Mouse (Mus musculus) heart, postnatal 0 days (tissue): ENCODE measurements at regions not wholly inside any gene's neighbourhood (a gene's known extent, or its start where the extent isn't known, plus 50 kb on each side); places are given as distances from the start of the nearest gene placed in this dataset.

Experiments
- ATAC-seq: fragments of 200-750 bp; cut with Nextera tagmentation; 2 replicates; pipeline ENCODE4 v1.8.0; 2017; ENCODE audit warnings: low read depth, moderate number of reproducible peaks, moderate library complexity; ENCODE audit not compliant: insufficient read depth
- DNase-seq: peaks from one replicate; pipeline ENCODE4 v3.0.0-alpha.2; 2016; ENCODE audit warnings: low spot score
- H3K27ac ChIP-seq: fragments of 300-500 bp; sonication (generic); 2 replicates; pipeline ENCODE4 v1.5.1; 2014; ENCODE audit warnings: low read depth, mild to moderate bottlenecking
- H3K27me3 ChIP-seq: fragments of 300-500 bp; sonication (generic); 2 replicates; pipeline ENCODE4 v1.6.1; 2014; ENCODE audit warnings: low read length, mixed read lengths; ENCODE audit not compliant: control insufficient read depth, insufficient read depth
- H3K36me3 ChIP-seq: fragments of 300-500 bp; sonication (generic); replicated peaks from 2 replicates; pipeline ENCODE4 v1.6.1; 2014; ENCODE audit warnings: low read length, mixed read lengths; ENCODE audit not compliant: control insufficient read depth, insufficient read depth
- H3K4me1 ChIP-seq: fragments of 300-500 bp; sonication (generic); 2 replicates; pipeline ENCODE4 v1.6.1; 2014; ENCODE audit warnings: antibody characterized with exemption; ENCODE audit not compliant: control insufficient read depth, insufficient read depth
- H3K4me2 ChIP-seq: fragments of 300-500 bp; sonication (generic); 2 replicates; pipeline ENCODE4 v1.6.1; 2014; ENCODE audit warnings: low read depth, mild to moderate bottlenecking, low read length, moderate library complexity
- H3K4me3 ChIP-seq: fragments of 300-500 bp; sonication (generic); 2 replicates; pipeline ENCODE4 v1.5.1; 2014; ENCODE audit warnings: low read depth, low read length
- H3K9ac ChIP-seq: fragments of 300-500 bp; sonication (generic); replicated peaks from 2 replicates; pipeline ENCODE4 v1.6.1; 2014; ENCODE audit warnings: low read depth, low read length, mixed read lengths
- H3K9me3 ChIP-seq: fragments of 300-500 bp; sonication (generic); replicated peaks from 2 replicates; pipeline ENCODE4 v1.6.1; 2016; ENCODE audit warnings: low read length; ENCODE audit not compliant: control insufficient read depth
- CTCF ChIP-seq: IDR thresholded peaks from 2 replicates; pipeline ENCODE4 v1.5.1; 2016; ENCODE audit warnings: antibody characterized with exemption, control low read depth, low read depth
- EP300 ChIP-seq: IDR thresholded peaks from 2 replicates; pipeline ENCODE4 v1.6.1; 2016; ENCODE audit warnings: antibody characterized with exemption, low read depth
- WGBS: fragments of 180-500 bp; shearing (Covaris S2); extraction: QIAGEN DNeasy Blood & Tissue Kit; methylation state at CpG from one replicate; pipeline ENCODE4 v1.1.7; 2014; 5-methylcytosine and 5-hydroxymethylcytosine counted together

DNA sequence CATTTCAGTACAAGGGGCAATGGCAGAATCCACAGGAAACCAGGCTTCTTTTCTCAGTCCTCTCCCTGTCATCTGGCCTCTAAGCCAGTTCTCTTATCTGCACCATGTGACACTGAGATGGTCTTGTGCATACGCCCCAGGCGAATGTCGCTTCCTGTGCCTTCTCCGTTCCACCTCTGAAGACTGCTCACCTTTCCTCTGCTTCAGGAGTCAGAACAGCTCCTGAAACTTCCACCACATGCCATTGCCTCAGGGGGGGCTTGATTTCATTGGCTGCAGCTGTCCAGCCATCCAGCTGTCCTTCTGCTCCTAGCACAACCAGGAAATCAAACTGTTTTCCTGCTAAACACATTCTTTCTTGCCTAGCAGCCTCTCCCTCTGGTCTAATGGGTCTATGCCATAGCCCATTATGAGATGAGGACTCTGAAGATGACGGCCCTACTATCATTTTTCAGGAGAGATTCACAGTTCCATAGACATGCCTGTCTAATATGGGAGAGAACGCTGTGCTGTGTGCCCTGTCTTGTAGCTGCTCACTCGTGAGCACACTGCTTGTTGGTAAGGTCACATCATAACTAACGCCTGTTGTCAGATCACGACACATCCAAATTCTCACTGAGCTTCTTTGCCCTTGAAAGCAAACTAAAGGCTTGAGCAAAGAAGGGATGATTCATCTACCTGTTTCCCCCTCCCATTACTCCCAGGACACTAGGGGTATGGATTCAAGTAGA, 129.9 kb upstream of the Fmo9 start:
- H3K4me1 ChIP-seq: no peaks in the 10 kb centered on the region
- H3K9me3 ChIP-seq: no peaks in the 10 kb centered on the region
- no peak overlapping the region for H3K27ac ChIP-seq
- H3K4me2 ChIP-seq: no peak overlapping the region
- no peak overlapping the region for H3K4me3 ChIP-seq
- no peaks in the 10 kb centered on the region for H3K36me3 ChIP-seq
- H3K27me3 ChIP-seq: no peaks in the 10 kb centered on the region
- no peak for DNase-seq
- H3K9ac ChIP-seq: no peak overlapping the region
- no peak for TF ChIP-seq EP300
- TF ChIP-seq CTCF: no peak
- ATAC-seq: no peak
- 48% methylated on average over 9 of the region's 9 CpGs for WGBS

DNA sequence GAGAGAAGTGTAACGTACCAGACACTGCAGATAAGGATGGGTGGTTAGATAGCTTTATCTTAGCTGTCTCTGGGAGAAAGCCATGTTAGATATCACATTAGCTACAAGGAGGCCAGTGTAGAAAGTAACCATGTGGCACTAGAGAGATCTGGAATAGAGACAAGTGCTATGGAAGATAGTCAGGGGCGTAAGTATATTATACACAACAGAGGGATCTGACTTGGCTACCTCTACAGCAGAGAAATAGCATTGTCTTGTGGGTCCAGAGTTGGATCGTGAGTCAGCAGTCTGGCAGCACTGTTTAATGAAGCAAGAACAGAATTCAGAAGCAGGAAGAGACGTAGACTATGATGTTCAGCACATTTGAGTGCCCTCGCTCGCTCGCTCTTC, 130.4 kb upstream of the Fmo9 start:
- Histone ChIP-seq H3K27ac (no peak overlapping the region), H3K4me1 (no peaks in the 10 kb centered on the region), H3K4me3 (no peak overlapping the region), H3K27me3 (no peaks in the 10 kb centered on the region), H3K4me2 (no peak overlapping the region), H3K9ac (no peak overlapping the region), H3K36me3 (no peaks in the 10 kb centered on the region), H3K9me3 (no peaks in the 10 kb centered on the region)
- no peak for TF ChIP-seq CTCF
- ATAC-seq (no peak), DNase-seq (no peak)
- 73% methylated on average over 7 of the region's 7 CpGs for WGBS

DNA sequence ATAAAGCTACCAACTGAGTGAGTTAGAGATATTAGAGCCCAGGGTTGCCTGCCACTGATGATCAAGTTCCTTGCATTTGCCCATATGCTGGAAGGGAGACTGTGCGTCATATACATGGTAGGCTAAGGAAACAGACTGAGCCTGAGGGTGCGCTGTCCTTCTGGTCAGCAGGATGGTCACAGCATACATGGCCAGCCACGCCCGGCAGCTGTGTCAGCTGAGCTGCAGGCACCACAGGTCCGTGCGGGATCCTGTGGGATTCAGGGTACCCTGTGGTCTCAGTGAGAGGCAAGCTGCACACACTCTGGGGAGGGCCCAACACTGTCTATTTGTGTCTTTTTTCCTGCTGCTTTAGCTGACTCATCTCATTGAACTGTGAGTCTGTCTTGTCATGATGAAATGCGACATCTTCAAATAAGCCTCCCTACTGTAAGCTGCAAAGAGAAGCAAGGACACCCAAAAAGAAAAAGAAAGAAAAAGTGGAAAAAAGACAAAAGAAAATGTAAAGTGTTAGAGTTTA, 131.3 kb upstream of the Fmo9 start:
- Histone ChIP-seq H3K4me3 (no peak overlapping the region), H3K27me3 (no peaks in the 10 kb centered on the region), H3K9me3 (no peaks in the 10 kb centered on the region), H3K9ac (no peak overlapping the region), H3K4me2 (no peak overlapping the region), H3K4me1 (no peaks in the 10 kb centered on the region), H3K27ac (no peak overlapping the region), H3K36me3 (no peaks in the 10 kb centered on the region)
- 77% methylated on average over 7 of the region's 7 CpGs for WGBS
- no peak for ATAC-seq
- DNase-seq: no peak
- no peak for TF ChIP-seq CTCF
- TF ChIP-seq EP300: no peak

DNA sequence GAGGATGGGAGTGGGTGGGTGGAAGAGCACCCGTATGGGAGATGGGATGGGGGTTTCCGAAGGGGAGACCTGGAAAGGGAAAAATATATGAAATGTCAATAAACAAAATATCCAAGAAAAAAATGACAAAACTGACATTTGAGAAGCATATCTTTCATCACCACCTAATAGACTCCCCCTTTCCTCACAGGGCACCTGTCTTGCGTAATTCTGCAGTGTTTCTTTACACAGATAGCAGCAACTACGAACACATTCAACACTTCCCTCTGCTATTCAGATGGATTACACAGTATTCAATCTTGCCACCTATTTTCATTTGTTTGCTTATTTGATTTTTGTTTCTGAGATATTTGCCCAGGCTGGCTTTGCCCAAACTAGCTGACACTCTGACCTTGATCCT, 136.3 kb upstream of the Fmo9 start:
- H3K36me3 ChIP-seq: no peaks in the 10 kb centered on the region
- no peak overlapping the region for H3K9ac ChIP-seq
- H3K9me3 ChIP-seq: no peaks in the 10 kb centered on the region; the same call in 1 of the 2 replicates
- no peak for DNase-seq
- no peak overlapping the region for H3K4me3 ChIP-seq
- WGBS: 77% methylated on average over 4 of the region's 4 CpGs
- TF ChIP-seq EP300 (no peak), CTCF (no peak)
- no peak overlapping the region for H3K4me2 ChIP-seq
- ATAC-seq: no peak
- no peaks in the 10 kb centered on the region for H3K27me3 ChIP-seq
- no peaks in the 10 kb centered on the region for H3K4me1 ChIP-seq
- H3K27ac ChIP-seq: no peak overlapping the region

DNA sequence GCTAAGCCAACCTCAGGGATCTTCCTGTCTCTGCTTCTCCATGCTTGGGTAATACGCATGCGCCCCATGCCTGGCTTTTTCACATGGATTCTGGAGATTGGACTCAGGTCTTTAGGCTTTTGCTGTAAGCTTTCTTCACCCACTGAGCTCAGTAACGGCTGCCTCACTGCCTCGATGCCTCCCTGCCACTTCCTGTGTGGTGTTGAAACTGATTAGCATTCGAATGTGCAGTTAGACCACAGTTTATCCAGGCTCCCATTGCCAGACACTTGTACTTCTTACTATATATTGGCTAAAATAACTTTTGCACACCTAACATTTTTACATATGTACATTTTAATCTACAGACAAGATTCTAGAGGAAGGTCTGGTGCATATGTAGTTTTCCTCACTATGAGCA, 137.0 kb upstream of the Fmo9 start:
- Histone ChIP-seq H3K27ac (peak overlapping the region; percentile 74), H3K4me1 (no peaks in the 10 kb centered on the region), H3K9ac (no peak overlapping the region), H3K36me3 (no peaks in the 10 kb centered on the region), H3K27me3 (no peaks in the 10 kb centered on the region), H3K4me2 (no peak overlapping the region), H3K9me3 (no peaks in the 10 kb centered on the region; the same call in 1 of the 2 replicates), H3K4me3 (no peak overlapping the region)
- ATAC-seq (no peak), DNase-seq (no peak)
- WGBS: 57% methylated on average over 5 of the region's 5 CpGs
- TF ChIP-seq CTCF (no peak), EP300 (no peak)

DNA sequence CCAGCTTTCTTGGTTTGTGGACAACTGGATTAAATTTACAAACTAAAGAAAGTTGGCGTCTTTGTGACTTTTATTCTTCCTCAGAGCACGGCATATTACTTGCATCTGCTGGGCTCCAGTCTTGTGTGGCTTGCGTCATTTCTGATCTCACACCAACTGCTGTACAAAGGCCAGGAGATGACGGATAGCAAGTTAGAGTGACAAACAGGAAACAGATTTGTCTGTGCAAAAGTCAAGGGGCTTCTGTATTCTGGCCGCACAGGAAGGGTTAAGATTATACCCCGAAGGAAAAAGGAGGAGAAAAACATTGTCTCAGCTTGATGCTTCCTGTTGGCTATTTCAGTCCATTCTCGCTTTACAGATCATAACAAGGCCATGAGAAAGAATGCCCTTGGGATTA, 137.8 kb upstream of the Fmo9 start:
- Histone ChIP-seq H3K36me3 (no peaks in the 10 kb centered on the region), H3K4me2 (no peak overlapping the region), H3K9ac (no peak overlapping the region), H3K9me3 (no peaks in the 10 kb centered on the region; the same call in 1 of the 2 replicates), H3K4me3 (no peak overlapping the region), H3K27me3 (no peaks in the 10 kb centered on the region), H3K4me1 (no peaks in the 10 kb centered on the region), H3K27ac (peak overlapping the region; percentile 74)
- DNase-seq (peak; percentile 47), ATAC-seq (peak; percentile 79)
- WGBS: 46% methylated on average over 7 of the region's 7 CpGs
- peak; percentile 99 for TF ChIP-seq EP300
- TF ChIP-seq CTCF: no peak
